Mouse (Mus musculus): ENCODE measurements around the gene Lipc. TPM values are rescaled to one million over a fixed set of nuclear protein-coding genes. Genes with fewer than 3 reads are reported as not detected.

The Lipc gene
- not detected for polyA plus RNA-seq (2017; shearing (Covaris generic))

DNA sequence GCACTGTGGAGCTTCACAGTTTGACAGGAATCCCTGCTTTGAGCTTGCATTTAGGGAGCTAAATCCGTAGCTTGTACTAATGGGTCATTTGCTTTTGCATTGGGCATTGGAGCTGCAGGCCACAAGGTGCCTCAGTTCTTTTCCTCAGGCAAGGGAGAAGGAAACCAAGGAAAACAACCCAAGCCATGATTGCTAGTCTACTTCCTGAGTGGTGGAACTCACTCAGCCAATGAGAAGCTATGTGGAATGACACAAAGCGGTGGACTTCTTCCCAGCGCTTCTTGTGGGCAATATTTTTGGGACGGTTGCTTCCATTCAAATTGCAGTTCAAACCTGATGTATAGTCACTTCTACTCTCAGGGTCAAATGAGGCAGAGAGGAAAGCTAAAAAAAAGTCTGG, at the start of gene Lipc:
Gene Lipc (minus strand): TSS at position 101 of the 400 bp plus-strand sequence.
- ATAC-seq: no peak

DNA sequence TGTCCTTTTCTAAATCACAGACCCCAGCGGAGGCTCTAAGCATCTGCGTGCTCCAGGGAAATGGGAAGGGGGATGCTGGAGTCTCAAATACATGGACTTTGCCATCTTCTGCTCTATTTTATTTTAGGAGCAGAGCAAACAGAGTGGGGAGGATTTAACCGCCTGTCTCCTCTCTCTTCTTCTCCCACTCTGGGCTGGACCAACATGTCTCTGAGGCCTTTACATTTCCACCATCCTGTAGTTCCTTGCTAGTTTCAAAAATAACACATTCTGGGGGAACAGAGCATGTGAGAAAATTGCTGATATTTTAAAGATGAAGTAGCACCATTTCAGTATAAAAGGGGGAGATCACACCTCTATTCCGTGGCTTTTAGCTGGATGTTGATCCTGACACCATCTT, 47.1 kb upstream of the Lipc start:
- ATAC-seq: no peak

DNA sequence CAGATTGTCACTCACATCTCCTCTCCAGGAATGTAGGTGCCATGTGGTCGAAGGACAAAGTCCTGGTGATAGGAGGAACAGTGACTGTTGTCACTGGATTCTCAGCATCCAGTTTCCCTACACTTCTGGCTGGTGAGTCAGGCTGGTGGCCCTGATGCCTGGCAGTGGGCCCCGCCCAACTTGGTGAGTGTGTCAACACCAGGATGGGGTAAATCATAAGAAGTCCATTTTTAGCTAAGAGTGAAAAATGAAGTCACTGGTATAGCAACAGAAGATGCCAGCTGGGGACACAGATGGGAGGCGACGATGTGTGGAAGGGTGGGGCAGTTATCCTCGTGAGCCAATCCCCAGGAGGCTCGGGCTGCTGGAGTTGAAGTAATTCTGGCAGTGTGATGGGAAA, 46.7 kb upstream of the Lipc start:
- no peak for ATAC-seq

DNA sequence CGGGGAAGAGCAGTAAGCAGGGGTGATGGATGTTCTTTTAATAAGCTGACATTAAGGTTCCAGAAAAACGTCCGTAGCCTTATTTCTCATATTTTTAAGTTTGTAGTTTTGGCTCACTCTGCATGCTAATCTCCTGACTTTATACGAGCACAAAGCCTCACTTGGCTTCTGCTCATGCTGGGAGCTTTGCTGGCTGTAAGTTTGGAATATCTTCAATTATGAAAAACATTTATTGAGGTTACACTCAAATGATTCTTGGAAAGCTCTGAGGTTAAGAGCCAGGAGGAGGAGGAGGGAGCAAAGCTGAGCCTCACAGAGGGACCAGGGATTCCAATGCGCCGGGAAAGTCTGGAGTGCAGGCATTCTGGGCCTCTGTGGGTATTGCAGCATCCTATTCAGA, 41.3 kb upstream of the Lipc start:
- ATAC-seq: no peak

DNA sequence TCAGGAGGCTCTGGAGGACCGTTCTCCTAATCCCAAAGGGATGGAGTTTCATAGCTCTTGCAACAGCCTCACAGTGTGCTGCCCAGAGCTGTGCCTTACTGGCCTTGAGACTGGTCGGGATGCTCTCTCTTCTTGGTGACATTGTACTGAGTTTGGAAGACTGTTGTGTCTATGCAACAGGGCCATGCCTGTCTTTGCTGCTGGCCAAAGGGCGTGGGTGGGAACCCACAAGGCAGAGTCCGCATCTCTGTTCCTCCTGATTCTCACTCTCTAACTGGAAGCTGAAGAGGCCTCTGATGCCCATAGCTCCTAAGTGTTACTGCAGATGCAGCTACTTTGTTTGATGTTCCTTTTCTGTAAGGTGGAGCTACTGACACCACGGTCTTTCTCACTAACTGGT, 39.4 kb upstream of the Lipc start:
- no peak for ATAC-seq

DNA sequence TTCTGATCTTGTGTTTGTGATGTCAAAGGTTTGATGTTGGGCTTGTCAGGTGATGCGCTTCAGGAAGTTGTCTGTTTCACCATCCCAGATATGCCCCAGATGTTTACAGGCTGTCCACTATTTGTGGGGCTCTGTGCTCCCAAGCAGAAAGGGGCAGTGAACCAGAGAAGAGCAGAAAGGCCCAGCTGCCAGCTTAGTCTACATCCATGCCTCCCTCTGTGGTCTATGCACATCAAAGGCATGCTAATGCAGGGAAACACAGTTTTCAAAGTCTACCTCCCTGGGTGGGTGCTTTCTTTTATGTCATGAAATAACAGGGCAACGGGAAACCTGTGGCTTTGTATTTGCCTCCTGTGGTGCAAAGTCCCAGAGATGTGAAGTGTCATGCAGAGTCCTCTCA, 35.2 kb upstream of the Lipc start:
- no peak for ATAC-seq

DNA sequence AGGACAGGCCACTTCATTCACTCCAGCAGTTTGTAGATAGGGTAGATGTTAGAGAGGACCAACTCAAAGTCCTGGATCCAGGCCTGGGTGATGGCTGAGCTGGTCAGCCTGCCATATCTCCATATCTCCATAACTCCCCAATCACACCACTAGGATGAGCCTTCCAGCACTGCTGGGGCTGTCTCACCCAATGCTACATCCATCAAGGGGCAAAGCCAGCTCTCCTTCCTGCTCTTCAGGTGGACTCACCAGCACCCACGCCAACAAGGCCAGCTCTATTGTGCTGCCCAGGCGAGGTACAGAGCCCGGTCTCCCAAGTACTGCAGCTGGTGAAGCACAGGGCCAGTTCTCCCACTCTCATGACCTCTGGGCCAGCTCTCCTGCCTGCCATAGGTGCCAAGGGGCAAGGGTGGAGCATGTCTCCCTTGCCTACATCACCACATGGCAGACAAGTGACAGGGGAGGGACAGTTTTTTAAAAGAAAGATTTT, 31.0 kb upstream of the Lipc start:
- no peak for ATAC-seq

DNA sequence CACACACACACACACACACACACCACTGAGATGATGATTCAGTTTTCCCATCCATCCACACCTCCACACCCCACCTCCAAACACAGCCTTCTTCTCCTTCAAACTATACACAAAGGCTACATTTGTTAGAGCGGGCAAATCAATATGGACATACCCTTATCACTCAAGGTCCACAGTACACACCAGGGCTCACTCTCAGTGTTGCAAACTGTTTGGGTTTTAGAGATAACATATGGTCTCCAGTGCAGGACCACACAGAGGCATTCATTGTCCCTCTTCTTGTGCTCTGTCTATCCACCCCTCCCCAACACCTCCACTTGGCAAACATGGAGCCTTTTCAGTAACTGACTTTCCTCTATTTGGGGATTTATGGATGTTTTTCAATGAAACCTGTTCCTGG, 29.7 kb upstream of the Lipc start:
- no peak for ATAC-seq

DNA sequence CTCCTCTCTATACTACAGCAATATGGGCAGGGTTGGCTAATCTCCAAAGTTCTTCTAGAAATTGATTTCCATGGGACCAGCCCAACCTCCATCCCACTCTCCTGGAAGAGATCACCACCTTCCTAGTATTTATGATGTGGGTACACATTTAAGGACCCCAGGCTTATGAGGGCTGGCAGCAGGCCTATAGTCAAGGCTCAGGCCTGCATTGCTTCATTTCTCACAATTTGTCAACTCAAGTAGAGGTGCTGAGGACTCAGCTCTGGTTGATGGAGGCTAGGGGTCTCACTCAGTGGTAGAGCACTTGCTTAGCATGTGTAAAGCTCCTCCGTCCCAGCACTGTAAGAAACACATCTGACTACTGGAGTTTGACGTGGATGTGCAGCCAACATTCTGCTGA, 27.6 kb upstream of the Lipc start:
- no peak for ATAC-seq

DNA sequence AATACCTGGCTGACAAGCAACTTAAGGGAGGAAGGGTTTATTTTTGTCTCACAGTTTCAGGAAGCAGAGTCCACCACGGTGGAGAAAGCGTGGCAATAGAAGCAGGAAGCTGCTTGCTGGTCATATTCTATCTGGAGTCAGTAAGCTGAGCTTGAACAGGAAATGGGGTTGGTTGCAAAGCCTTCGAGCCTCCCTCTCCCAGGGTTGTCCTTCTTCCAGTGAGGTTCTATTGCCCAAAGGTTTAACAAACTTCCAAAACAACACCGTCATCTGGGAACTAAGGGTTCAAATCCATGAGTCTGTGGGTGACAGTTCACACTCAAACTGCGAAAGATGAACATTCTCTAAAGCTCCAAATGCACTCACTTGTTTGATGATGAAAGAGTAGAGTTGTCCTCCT, 27.1 kb upstream of the Lipc start:
- ATAC-seq: no peak

DNA sequence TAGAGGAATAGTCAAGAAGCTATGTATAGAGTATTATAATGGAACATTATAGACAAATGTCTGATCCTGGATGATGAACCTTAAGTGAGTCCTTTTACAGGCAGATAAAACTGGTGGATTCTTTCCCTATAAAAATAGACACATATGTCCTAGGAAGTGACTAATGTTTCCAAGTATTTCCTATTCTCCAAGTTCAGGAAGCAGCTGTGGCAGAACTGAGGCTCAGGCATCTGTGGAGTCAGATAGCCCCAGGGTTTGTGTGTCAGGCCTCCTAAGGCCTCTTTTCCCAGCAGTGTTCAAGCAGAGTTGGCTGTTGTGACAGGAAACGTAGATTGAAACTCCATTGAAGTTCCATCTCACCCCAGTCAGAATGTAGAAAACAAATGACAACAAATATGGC, 25.4 kb upstream of the Lipc start:
- ATAC-seq: no peak

DNA sequence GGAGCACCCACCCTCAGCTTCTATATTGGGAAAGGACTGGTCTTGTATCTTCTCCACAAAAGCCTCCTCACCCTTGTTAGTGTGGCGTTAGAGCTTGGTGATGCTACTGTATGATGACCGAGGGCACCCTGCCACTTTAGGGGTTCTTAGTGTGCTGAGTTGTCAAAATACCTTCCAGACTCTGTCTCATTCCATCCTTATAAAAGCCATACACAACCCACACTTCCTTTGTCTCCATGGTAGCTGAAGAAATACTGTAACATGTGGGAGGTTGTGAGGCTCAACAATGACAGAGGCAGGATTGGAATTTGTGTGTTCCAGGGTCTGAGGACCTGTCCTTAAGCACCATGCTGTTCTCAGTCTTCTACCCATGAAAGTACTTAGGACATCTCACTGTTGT, 23.9 kb upstream of the Lipc start:
- no peak for ATAC-seq

DNA sequence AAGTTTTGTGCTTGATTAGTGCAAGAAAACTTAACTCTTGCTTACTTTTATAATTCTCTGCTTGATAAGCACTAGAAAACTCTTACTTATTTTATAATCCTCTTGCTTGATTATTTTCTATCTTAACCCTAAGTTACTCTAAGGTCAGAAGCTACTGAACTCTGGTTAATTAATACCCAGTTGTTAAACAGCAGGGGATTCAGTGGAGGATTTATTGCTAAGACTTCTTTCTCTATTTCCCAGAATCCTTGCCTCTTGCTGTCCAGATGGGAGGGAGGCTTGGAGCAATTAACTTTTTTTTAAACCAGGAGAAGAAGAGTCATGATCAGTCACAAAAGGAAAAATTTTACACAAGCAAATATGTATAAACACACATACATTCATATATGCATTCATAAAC, 21.3 kb upstream of the Lipc start:
- no peak for ATAC-seq

DNA sequence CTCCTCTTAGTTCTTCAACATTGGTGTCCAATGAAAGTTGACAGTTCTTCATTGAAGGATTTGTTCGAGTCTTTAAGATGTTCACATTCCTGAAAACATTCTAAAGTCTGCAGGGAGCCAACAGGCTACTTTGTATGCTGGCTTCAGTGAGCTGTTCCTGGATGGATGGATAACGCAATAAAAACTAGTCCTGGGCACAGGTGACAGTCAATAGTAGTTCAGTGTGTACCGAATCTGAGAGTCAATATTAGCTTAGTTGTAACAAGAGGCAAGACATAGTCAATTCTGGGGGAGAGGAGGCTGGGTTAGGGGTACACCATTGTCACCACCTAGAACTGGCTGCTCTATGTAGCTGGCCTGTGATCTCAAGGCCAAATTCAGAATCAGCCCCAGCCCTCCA, 17.2 kb upstream of the Lipc start:
- no peak for ATAC-seq

DNA sequence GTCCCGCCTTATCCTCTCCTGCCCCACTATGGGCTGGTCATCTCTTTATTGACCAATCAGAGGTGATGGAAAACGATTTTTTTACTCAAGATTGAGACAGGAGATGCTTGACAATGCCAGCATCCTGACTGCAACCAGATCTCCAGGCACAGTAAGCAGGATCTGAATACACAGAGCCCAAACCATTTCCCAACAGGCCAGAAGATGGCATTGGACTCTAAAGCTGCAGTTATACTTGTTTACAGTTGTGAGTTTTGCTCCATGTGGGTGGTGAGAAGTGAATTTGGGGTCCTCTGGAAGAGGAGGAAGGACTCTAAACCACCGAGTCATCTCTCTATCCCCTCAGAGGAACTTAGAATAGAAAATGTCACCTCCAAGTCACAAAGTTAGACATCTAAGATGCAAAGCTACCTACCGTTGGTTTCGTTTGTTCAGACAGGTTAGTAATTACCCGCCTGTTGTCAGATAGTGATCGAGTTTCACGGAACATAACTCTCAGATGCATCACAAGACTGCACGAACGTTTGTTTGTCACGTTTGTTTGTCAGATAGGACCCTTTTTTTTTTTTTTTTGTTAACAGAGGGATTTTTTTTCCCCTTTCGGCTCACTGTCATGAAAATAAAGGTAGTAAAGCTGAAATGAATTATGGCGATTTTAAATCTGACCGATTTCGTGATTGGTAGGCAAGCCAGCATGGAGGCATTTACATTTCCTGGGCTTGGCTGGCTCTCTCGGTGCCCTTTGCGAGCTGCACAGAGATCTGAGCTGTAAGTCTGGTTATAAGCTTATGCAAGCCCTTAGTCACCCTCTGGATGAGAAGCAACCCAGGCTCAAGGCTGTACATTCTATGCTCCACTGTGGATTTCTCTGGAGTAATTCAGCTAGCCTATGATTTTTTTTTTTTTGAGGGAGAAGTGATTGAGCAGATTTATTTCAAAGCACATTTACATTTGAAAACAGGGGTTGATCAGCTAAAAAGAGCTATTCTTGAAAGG, 14.3 kb upstream of the Lipc start:
- ATAC-seq: no peak

DNA sequence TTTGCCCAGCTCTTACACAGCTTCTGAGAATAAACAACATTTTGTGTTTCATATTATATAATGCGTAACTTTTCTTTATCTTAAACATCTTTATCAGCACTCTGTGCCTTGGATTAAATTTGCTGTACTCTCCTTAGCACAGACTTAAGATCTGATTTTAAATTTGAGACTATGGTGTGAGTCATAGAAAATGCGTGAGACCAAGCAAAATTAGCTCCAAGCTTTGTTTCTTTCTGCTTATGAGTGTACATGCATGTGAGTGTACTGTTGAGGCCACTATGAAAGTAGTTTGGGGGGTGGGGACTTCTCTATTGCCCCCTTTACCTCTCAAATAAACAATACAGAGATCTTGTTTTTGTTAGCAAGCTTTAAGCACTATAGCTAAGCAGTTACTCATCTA, 13.4 kb upstream of the Lipc start:
- ATAC-seq: no peak

DNA sequence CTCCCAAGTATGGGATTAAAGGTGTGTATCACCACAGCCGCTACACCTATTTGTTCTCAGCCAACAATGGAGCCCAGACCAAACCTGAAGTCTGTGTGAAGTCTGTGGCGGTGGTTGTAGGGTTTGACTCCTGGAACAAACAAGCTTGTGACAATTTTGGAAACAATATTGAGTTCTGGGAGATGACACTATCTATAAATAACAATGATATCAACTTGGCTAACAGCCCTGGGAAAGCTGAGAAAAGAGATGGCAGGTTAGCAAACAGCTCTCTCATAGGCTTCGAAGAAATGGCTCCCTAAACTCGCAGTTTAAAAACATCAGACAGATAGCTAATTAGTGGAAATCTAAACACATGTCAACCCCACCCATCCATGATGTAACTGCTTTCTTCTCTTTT, 13.0 kb upstream of the Lipc start:
- no peak for ATAC-seq

DNA sequence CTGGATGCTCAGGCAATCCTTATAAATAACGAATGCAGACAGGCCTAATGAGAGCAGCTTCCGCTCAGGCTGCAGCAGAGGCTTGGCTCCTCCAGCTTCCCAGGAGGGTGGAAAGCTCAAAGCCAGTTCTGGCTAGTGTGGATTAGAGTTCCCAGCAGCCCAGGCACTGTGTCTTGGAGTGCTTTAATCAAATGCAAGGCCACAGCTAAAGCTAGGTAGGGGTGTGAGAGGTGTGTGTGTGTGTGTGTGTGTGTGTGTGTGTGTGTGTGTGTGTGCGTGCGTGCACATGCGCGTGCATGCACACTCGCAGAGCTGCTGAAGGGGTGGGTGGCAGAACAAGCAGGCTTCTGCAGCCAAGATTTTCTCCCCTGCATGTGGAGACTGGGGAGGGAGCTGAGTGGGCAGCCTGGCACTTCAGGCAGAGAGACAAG, 11.4 kb upstream of the Lipc start:
- ATAC-seq: no peak

DNA sequence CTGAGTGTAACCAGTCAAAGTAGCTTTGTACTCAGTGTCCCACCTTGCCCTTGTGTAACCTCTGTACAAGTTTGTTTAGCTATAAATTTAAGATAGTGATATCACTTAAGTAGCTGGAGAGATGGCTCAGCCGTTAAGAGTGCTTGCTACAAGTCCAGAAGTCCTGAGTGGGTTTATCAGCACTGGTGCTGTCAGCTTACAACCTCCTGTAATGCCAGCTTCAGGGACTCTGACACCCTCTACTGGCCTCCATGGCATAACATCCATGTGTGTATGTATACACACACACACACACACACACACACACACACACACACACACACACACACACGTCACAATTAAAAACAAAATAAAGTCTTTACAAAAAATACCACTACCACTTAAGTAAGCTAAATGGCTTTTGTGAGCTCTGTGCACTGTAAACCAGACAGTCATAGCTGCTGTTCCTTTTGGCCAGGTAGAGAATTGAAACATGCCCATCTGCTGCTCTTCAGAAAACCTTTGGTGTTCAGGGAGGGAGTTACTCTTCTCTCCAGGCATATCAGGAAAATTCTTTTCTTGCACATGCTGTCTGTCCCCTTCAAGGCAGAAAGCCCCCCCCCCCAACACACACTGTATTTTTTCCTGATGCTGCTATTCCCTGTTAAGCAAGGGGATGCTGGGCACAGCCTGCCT, 10.9 kb upstream of the Lipc start:
- no peak for ATAC-seq

DNA sequence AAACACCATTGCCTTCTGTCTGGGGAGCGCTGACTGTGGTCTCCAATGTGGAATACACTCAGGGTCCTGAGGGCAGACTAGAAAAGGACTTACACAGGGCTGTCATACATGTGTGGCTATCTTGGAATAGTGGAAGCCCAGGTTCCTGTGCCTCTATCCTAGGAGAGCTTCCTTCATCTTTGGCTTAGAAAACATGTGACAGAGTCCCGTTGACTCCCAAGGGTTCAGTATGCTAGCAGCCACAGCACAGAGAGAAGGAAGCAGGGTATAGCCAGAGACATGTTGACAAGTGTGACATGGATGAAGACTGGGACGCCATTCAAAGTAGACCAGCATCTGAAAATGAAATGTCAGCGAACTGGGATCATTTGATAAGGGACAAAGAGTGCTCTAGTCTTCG, 8.3 kb upstream of the Lipc start:
- no peak for ATAC-seq

DNA sequence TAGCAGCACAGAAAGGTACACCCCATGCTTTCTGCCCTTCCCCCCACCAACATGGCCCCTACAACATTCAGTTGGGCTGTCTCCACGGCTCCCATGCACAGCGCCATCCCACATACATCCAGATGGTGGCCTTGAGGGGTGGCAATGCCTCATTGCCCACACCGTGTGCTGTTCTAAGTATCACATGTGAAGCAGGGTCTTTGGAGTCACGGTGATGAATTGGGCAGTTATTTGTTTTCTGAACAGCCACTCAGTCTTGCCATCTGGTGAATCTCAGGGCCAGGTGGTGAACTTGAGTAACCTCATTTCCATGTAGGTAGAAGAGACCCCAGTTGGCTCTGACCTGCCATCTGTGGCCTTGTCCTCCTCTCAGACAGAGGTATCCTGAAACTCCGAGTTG, 7.8 kb upstream of the Lipc start:
- no peak for ATAC-seq

DNA sequence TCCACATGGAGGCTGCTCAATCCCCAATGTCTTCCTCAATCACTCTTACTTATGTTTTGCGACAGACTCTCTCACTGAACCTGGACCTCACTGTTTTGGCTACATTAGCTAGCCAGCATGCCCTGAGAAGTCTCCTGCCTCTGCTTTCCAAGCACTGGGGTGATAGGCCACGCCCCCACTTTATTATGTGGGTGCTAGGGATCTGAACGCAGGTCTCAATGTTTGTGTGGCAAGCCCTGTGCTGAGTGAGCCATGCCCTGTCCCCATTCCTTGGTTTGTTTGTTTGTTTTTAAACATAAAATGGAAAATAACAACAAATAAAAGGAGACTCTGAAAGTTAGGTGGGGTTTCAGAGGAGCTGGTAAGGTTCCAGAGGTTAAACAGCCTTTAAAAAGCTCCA, 7.4 kb upstream of the Lipc start:
- ATAC-seq: no peak

DNA sequence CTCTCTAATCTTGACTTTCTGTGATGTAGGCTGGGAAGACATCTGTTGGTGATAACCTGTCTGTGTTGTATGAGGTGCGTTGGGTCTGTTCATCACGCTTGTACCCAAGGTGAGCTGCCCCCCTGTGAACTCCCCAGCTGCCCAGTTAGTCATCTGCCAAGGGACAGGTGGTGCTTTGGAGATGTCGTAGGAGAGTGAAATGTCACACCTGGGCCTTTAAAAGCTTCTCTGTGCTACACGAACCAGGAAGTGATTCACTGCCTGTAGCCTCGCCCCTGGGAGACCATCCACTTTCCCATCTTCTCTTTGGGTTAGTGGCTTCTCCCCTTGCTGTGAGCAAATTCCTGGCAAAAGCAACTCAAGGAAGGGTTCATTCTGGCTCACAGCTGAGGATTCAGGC, 6.4 kb upstream of the Lipc start:
- ATAC-seq: no peak

DNA sequence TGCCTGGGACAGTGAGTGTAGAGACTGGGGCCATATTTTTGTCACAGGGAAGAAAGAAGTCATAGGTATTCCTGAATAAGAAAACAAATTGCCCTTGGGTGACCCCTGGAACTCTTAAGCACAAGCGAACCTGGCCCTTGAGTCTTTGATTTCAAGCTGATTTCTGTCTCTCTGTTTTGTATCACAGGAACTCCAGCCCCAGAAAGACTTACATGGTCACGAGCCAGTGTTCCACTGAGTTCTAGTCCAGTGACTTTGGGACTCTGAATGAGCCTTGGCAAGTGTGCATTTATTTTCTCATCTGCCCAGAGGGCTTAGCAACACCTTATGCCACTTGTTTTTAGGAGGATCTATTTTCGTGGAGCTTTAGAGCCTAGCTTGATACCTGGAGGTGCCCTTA, 5.7 kb upstream of the Lipc start:
- no peak for ATAC-seq

Measured in inflammation-experienced regulatory T-cells, adult 6 months (primary cell).